Mouse (Mus musculus) limb, embryonic 13.5 days (tissue): Measurements from ENCODE around the gene Zfp276. TPM values are rescaled to one million over a fixed set of nuclear protein-coding genes. Genes with fewer than 3 reads are reported as not detected.
"Not testable (repeated sequence)": the region's sequence is repeated elsewhere in the genome, so short reads cannot be mapped to it uniquely, and the experiment has no call there.

Experiments used
- ATAC-seq: fragments of 200-750 bp; cut with Nextera tagmentation; 2 replicates; pipeline ENCODE4 v1.8.0; 2017; ENCODE audit warnings: low read depth, moderate number of reproducible peaks, moderate TSS enrichment; ENCODE audit not compliant: low FRiP score
- H3K27ac ChIP-seq: fragments of 300-500 bp; sonication (generic); 2 replicates; pipeline ENCODE4 v1.5.1; 2015; ENCODE audit warnings: inconsistent platforms, mild to moderate bottlenecking, moderate library complexity
- H3K27me3 ChIP-seq: fragments of 300-500 bp; sonication (generic); 2 replicates; pipeline ENCODE4 v1.6.1; 2015; ENCODE audit warnings: mild to moderate bottlenecking, inconsistent platforms
- H3K36me3 ChIP-seq: fragments of 300-500 bp; sonication (generic); 2 replicates; pipeline ENCODE4 v1.6.1; 2015; ENCODE audit warnings: inconsistent platforms, mild to moderate bottlenecking, moderate library complexity
- H3K4me1 ChIP-seq: fragments of 300-500 bp; sonication (generic); 2 replicates; pipeline ENCODE4 v1.6.1; 2015; ENCODE audit warnings: inconsistent platforms
- H3K4me2 ChIP-seq: fragments of 300-500 bp; sonication (generic); replicated peaks from 2 replicates; pipeline ENCODE4 v1.6.1; 2015; ENCODE audit warnings: inconsistent platforms, mild to moderate bottlenecking, moderate library complexity
- H3K4me3 ChIP-seq: fragments of 300-500 bp; sonication (generic); 2 replicates; pipeline ENCODE4 v1.5.1; 2015; ENCODE audit warnings: moderate library complexity, mild to moderate bottlenecking, inconsistent platforms
- H3K9ac ChIP-seq: fragments of 300-500 bp; sonication (generic); 2 replicates; pipeline ENCODE4 v1.6.1; 2015; ENCODE audit warnings: mild to moderate bottlenecking, inconsistent platforms
- H3K9me3 ChIP-seq: fragments of 300-500 bp; sonication (generic); 2 replicates; pipeline ENCODE4 v1.6.1; 2016; ENCODE audit warnings: inconsistent platforms
- WGBS: fragments of 180-500 bp; shearing (Covaris S2); methylation state at CpG from one replicate; pipeline ENCODE4 v1.1.7; 2015; 5-methylcytosine and 5-hydroxymethylcytosine counted together
- polyA plus RNA-seq: library from polyadenylated mRNA; unstranded; fragments of >200 nt; fragmentation: Nextera tagmentation; extraction: Ambion mirVana; gene quantifications from 2 replicates; pipeline ENCODE4 v1.2.1, GENCODE M21; 2015

The Zfp276 gene
- polyA plus RNA-seq, 1 experiment from 2014 or later: 29.1 TPM

- no peak overlapping the region for H3K4me2 ChIP-seq
- WGBS: 78% methylated on average over 7 of the region's 7 CpGs
- no peak for ATAC-seq
- H3K27ac ChIP-seq: no peak overlapping the region
- 0 out of 2 replicates have a peak overlapping the region, but pooled peaks have one; percentile 4 for H3K9ac ChIP-seq
- H3K27me3 ChIP-seq: no peaks in the 10 kb centered on the region
- H3K9me3 ChIP-seq: no peaks in the 10 kb centered on the region
- H3K36me3 ChIP-seq: peaks cover 42% of the 10 kb centered on the region
- no peaks in the 10 kb centered on the region for H3K4me1 ChIP-seq
- no peak overlapping the region for H3K4me3 ChIP-seq
These were observed 24.4 kb downstream of the Zfp276 start for GRCm38 (mm10) chr8:123278445-123278844.

GRCm38 (mm10) chr8:123279828-123280227, 25.8 kb downstream of the Zfp276 start:
- 91% methylated on average over 4 of the region's 4 CpGs for WGBS
- H3K4me1 ChIP-seq: no peaks in the 10 kb centered on the region
- H3K4me2 ChIP-seq: no peak overlapping the region
- no peak overlapping the region for H3K4me3 ChIP-seq
- H3K27ac ChIP-seq: no peak overlapping the region
- no peaks in the 10 kb centered on the region for H3K9me3 ChIP-seq
- H3K9ac ChIP-seq: no peak overlapping the region
- ATAC-seq: no peak
- H3K36me3 ChIP-seq: peaks cover 32% of the 10 kb centered on the region
- no peaks in the 10 kb centered on the region for H3K27me3 ChIP-seq

- no peak overlapping the region for H3K9ac ChIP-seq
- ATAC-seq: no peak
- H3K27me3 ChIP-seq: no peaks in the 10 kb centered on the region
- H3K36me3 ChIP-seq: peaks cover 34% of the 10 kb centered on the region
- H3K4me3 ChIP-seq: no peak overlapping the region
- H3K4me2 ChIP-seq: no peak overlapping the region
- no peaks in the 10 kb centered on the region for H3K9me3 ChIP-seq
- 87% methylated on average over 13 of the region's 13 CpGs for WGBS
- H3K4me1 ChIP-seq: no peaks in the 10 kb centered on the region
- H3K27ac ChIP-seq: no peak overlapping the region
These were observed 26.5 kb downstream of the Zfp276 start for GRCm38 (mm10) chr8:123280302-123281094.

- 92% methylated on average over 5 of the region's 6 CpGs for WGBS
- H3K4me3 ChIP-seq, H3K9ac ChIP-seq, H3K4me1 ChIP-seq, H3K4me2 ChIP-seq, H3K27me3 ChIP-seq, H3K9me3 ChIP-seq, H3K27ac ChIP-seq, ATAC-seq: not testable (repeated sequence)
- peaks cover 44% of the 10 kb centered on the region for H3K36me3 ChIP-seq
These were observed 29.0 kb downstream of the Zfp276 start for GRCm38 (mm10) chr8:123282994-123283393.

- no peak for ATAC-seq
- no peak overlapping the region for H3K27ac ChIP-seq
- no peaks in the 10 kb centered on the region for H3K27me3 ChIP-seq
- no peaks in the 10 kb centered on the region for H3K4me1 ChIP-seq
- whole genome bisulfite sequencing: 88% methylated on average over 7 of the region's 7 CpGs
- no peak overlapping the region for H3K4me2 ChIP-seq
- H3K9ac ChIP-seq: no peak overlapping the region
- no peaks in the 10 kb centered on the region for H3K9me3 ChIP-seq
- H3K36me3 ChIP-seq: peaks cover 49% of the 10 kb centered on the region
- no peak overlapping the region for H3K4me3 ChIP-seq
These were observed 30.0 kb downstream of the Zfp276 start for GRCm38 (mm10) chr8:123283991-123284390.

- Histone ChIP-seq H3K36me3 (peaks cover 54% of the 10 kb centered on the region), H3K4me3 (no peak overlapping the region), H3K4me2 (no peak overlapping the region), H3K27me3 (no peaks in the 10 kb centered on the region), H3K9ac (no peak overlapping the region), H3K4me1 (no peaks in the 10 kb centered on the region), H3K27ac (no peak overlapping the region), H3K9me3 (no peaks in the 10 kb centered on the region)
- WGBS: 93% methylated on average over 5 of the region's 5 CpGs
- ATAC-seq: no peak
These were observed 30.5 kb downstream of the Zfp276 start for GRCm38 (mm10) chr8:123284493-123284892.

- no peak overlapping the region for H3K4me2 ChIP-seq
- H3K9ac ChIP-seq: no peak overlapping the region
- H3K4me3 ChIP-seq: no peak overlapping the region
- H3K4me1 ChIP-seq: no peaks in the 10 kb centered on the region
- no peaks in the 10 kb centered on the region for H3K27me3 ChIP-seq
- ATAC-seq: no peak
- 94% methylated on average over 17 of the region's 17 CpGs for WGBS
- no peaks in the 10 kb centered on the region for H3K9me3 ChIP-seq
- peaks cover 47% of the 10 kb centered on the region for H3K36me3 ChIP-seq
- no peak overlapping the region for H3K27ac ChIP-seq
These were observed 33.4 kb downstream of the Zfp276 start for GRCm38 (mm10) chr8:123287362-123287761.

- 76% methylated on average over 4 of the region's 4 CpGs for WGBS
- H3K36me3 ChIP-seq: peaks cover 66% of the 10 kb centered on the region
- ATAC-seq: no peak
These were observed 36.2 kb downstream of the Zfp276 start for GRCm38 (mm10) chr8:123290166-123290565.

GRCm38 (mm10) chr8:123290679-123291078, 36.7 kb downstream of the Zfp276 start:
- Histone ChIP-seq H3K4me3 (no peak overlapping the region), H3K36me3 (peaks cover 68% of the 10 kb centered on the region), H3K27ac (no peak overlapping the region), H3K4me1 (no peaks in the 10 kb centered on the region), H3K27me3 (no peaks in the 10 kb centered on the region), H3K4me2 (no peak overlapping the region), H3K9me3 (no peaks in the 10 kb centered on the region), H3K9ac (no peak overlapping the region)
- ATAC-seq: no peak
- 95% methylated on average over 8 of the region's 8 CpGs for WGBS

More at GRCm38 (mm10) chr8:123290166-123290565, 36.2 kb downstream of the Zfp276 start:
- no peak overlapping the region for H3K27ac ChIP-seq
- H3K27me3 ChIP-seq: no peaks in the 10 kb centered on the region
- H3K4me3 ChIP-seq: no peak overlapping the region
- H3K4me1 ChIP-seq: no peaks in the 10 kb centered on the region
- H3K4me2 ChIP-seq: no peak overlapping the region
- H3K9me3 ChIP-seq: no peaks in the 10 kb centered on the region
- no peak overlapping the region for H3K9ac ChIP-seq

GRCm38 (mm10) chr8:123291716-123292115, 37.7 kb downstream of the Zfp276 start:
- 89% methylated on average over 8 of the region's 8 CpGs for WGBS
- H3K4me2 ChIP-seq: no peak overlapping the region
- no peaks in the 10 kb centered on the region for H3K9me3 ChIP-seq
- H3K9ac ChIP-seq: no peak overlapping the region
- no peaks in the 10 kb centered on the region for H3K27me3 ChIP-seq
- no peak overlapping the region for H3K4me3 ChIP-seq
- ATAC-seq: no peak
- H3K27ac ChIP-seq: no peak overlapping the region
- H3K36me3 ChIP-seq: peaks cover 72% of the 10 kb centered on the region
- no peaks in the 10 kb centered on the region for H3K4me1 ChIP-seq

- Histone ChIP-seq H3K4me1 (no peaks in the 10 kb centered on the region), H3K27me3 (no peaks in the 10 kb centered on the region), H3K4me2 (no peak overlapping the region), H3K27ac (no peak overlapping the region), H3K9me3 (no peaks in the 10 kb centered on the region), H3K9ac (no peak overlapping the region), H3K4me3 (no peak overlapping the region), H3K36me3 (peaks cover 71% of the 10 kb centered on the region)
- WGBS: 80% methylated on average over 3 of the region's 3 CpGs
- ATAC-seq: no peak
These were observed 38.3 kb downstream of the Zfp276 start for GRCm38 (mm10) chr8:123292281-123292680.

GRCm38 (mm10) chr8:123292785-123293184, 38.8 kb downstream of the Zfp276 start:
- no peak overlapping the region for H3K9ac ChIP-seq
- 84% methylated on average over 2 of the region's 2 CpGs for WGBS
- no peak overlapping the region for H3K27ac ChIP-seq

GRCm38 (mm10) chr8:123298301-123298700, 44.3 kb downstream of the Zfp276 start:
- no peaks in the 10 kb centered on the region for H3K9me3 ChIP-seq
- H3K4me3 ChIP-seq: no peak overlapping the region
- no peak overlapping the region for H3K27ac ChIP-seq
- H3K4me2 ChIP-seq: no peak overlapping the region
- no peaks in the 10 kb centered on the region for H3K4me1 ChIP-seq
- no peak for ATAC-seq
- H3K9ac ChIP-seq: no peak overlapping the region
- H3K27me3 ChIP-seq: no peaks in the 10 kb centered on the region
- H3K36me3 ChIP-seq: peaks cover 47% of the 10 kb centered on the region
- WGBS: 91% methylated on average over 11 of the region's 11 CpGs

More at GRCm38 (mm10) chr8:123292785-123293184, 38.8 kb downstream of the Zfp276 start:
- H3K9me3 ChIP-seq: no peaks in the 10 kb centered on the region
- H3K4me3 ChIP-seq: no peak overlapping the region
- no peaks in the 10 kb centered on the region for H3K27me3 ChIP-seq
- no peak for ATAC-seq
- H3K4me2 ChIP-seq: no peak overlapping the region
- H3K4me1 ChIP-seq: no peaks in the 10 kb centered on the region
- peaks cover 71% of the 10 kb centered on the region for H3K36me3 ChIP-seq
